Mouse (Mus musculus) CH12.LX (cell line): ENCODE results near the gene Btbd19. TPM values are rescaled to one million over a fixed set of nuclear protein-coding genes. Genes with fewer than 3 reads are reported as not detected.
A peak's percentile ranks its signal among the peaks of the same experiment; 100 is the strongest.

Source experiments
- DNase-seq: peaks from one replicate; pipeline ENCODE4 v3.0.0-alpha.2; 2013; ENCODE audit errors: extremely low read depth
- H3K27ac ChIP-seq: 2 replicates; pipeline ENCODE4 v1.5.1; 2012; ENCODE audit warnings: low read depth, mild to moderate bottlenecking, control low read depth, moderate library complexity; ENCODE audit not compliant: insufficient read depth
- H3K27me3 ChIP-seq: replicated peaks from 2 replicates; pipeline ENCODE3; 2012; ENCODE audit warnings: inconsistent platforms
- H3K36me3 ChIP-seq, 2 experiments: replicated peaks in 1 of 2; 2 replicates each; pipeline versions ENCODE3 to v1.6.1; 2012; ENCODE audit warnings: inconsistent platforms in 1 of 2, low read length in 1 of 2, mild to moderate bottlenecking in 1 of 2, mixed read lengths in 1 of 2, moderate library complexity in 1 of 2; ENCODE audit not compliant: control insufficient read depth in 1 of 2, insufficient read depth in 1 of 2
- H3K4me1 ChIP-seq, 2 experiments: 2 replicates each; pipeline ENCODE4 v1.6.1; 2012; ENCODE audit warnings: inconsistent platforms in 1 of 2, moderate library complexity in 1 of 2; ENCODE audit not compliant: insufficient read depth in 2 of 2, control insufficient read depth in 1 of 2
- H3K4me2 ChIP-seq: 2 replicates; pipeline ENCODE4 v1.6.1; 2012; ENCODE audit warnings: low read depth, mild to moderate bottlenecking, control low read depth; ENCODE audit not compliant: poor library complexity, insufficient read depth, severe bottlenecking
- H3K4me3 ChIP-seq, 3 experiments: fragments of 150-350 bp in 1 of 3; sonication (generic) in 1 of 3; replicated peaks in 1 of 3; 2 replicates each; pipeline versions ENCODE3 to v1.5.1; 2011 to 2012; ENCODE audit warnings: low read depth in 2 of 3, low read length in 2 of 3, mild to moderate bottlenecking in 2 of 3, moderate library complexity in 2 of 3, control low read depth in 1 of 3, improper control_type of control experiment in 1 of 3, inconsistent platforms in 1 of 3, mixed read lengths in 1 of 3; ENCODE audit not compliant: poor library complexity in 1 of 3
- H3K79me2 ChIP-seq: replicated peaks from 2 replicates; pipeline ENCODE4 v1.6.1; 2012; ENCODE audit warnings: mild to moderate bottlenecking, moderate library complexity; ENCODE audit not compliant: control insufficient read depth, poor library complexity, insufficient read depth, severe bottlenecking; ENCODE audit errors: extremely low read depth
- H3K9ac ChIP-seq: 2 replicates; pipeline ENCODE4 v1.6.1; 2012; ENCODE audit warnings: low read depth, mild to moderate bottlenecking, control low read depth, moderate library complexity; ENCODE audit not compliant: insufficient read depth
- H3K9me3 ChIP-seq: replicated peaks from 2 replicates; pipeline ENCODE3; 2012; ENCODE audit warnings: low read length, inconsistent platforms, mixed read lengths
- BHLHE40 ChIP-seq: IDR thresholded peaks from 2 replicates; pipeline ENCODE4 v1.6.1; 2011; ENCODE audit warnings: mild to moderate bottlenecking, low read depth, low read length, improper control_type of control experiment
- CHD2 ChIP-seq: IDR thresholded peaks from 2 replicates; pipeline ENCODE4 v1.6.1; 2011; ENCODE audit warnings: low read length, improper control_type of control experiment
- CTCF ChIP-seq, 2 experiments: IDR thresholded peaks in 1 of 2; conservative IDR thresholded peaks in 1 of 2; 2 replicates each; pipeline ENCODE4 v1.5.1; 2011 to 2012; ENCODE audit warnings: low read depth in 2 of 2, low read length in 2 of 2, improper control_type of control experiment in 1 of 2, inconsistent platforms in 1 of 2, mild to moderate bottlenecking in 1 of 2, moderate library complexity in 1 of 2
- ELF1 ChIP-seq: IDR thresholded peaks from 2 replicates; pipeline ENCODE4 v1.6.1; 2014; ENCODE audit warnings: low read depth, mild to moderate bottlenecking, inconsistent platforms, low read length, improper control_type of control experiment
- ETS1 ChIP-seq: conservative IDR thresholded peaks from 2 replicates; pipeline ENCODE4 v1.6.1; 2012; ENCODE audit warnings: low read depth, mild to moderate bottlenecking, inconsistent platforms, low read length, improper control_type of control experiment, moderate library complexity
- GABPA ChIP-seq: IDR thresholded peaks from 2 replicates; pipeline ENCODE4 v1.6.1; 2012; ENCODE audit warnings: low read depth, low read length, improper control_type of control experiment, inconsistent platforms; ENCODE audit not compliant: insufficient replicate concordance
- HCFC1 ChIP-seq: IDR thresholded peaks from 2 replicates; pipeline ENCODE4 v1.6.1; 2012; ENCODE audit warnings: low read depth, mild to moderate bottlenecking, inconsistent platforms, low read length, improper control_type of control experiment
- IRF4 ChIP-seq: IDR thresholded peaks from 2 replicates; pipeline ENCODE4 v1.6.1; 2014; ENCODE audit warnings: low read depth, mild to moderate bottlenecking, inconsistent platforms, low read length, improper control_type of control experiment
- JUN ChIP-seq: IDR thresholded peaks from 2 replicates; pipeline ENCODE4 v1.6.1; 2011; ENCODE audit warnings: low read depth, mild to moderate bottlenecking, low read length, improper control_type of control experiment, moderate library complexity; ENCODE audit not compliant: insufficient read depth
- JUND ChIP-seq: conservative IDR thresholded peaks from 2 replicates; pipeline ENCODE4 v1.6.1; 2011; ENCODE audit warnings: low read depth, low read length, improper control_type of control experiment
- KAT2A ChIP-seq: IDR thresholded peaks from 2 replicates; pipeline ENCODE4 v1.6.1; 2012; ENCODE audit warnings: low read length, improper control_type of control experiment, inconsistent platforms; ENCODE audit not compliant: insufficient replicate concordance
- MAFK ChIP-seq: IDR thresholded peaks from 2 replicates; pipeline ENCODE4 v1.6.1; 2011; ENCODE audit warnings: low read length, improper control_type of control experiment; ENCODE audit not compliant: insufficient replicate concordance
- MAX ChIP-seq: IDR thresholded peaks from 2 replicates; pipeline ENCODE4 v1.6.1; 2011; ENCODE audit warnings: low read length, improper control_type of control experiment
- MAZ ChIP-seq: IDR thresholded peaks from 2 replicates; pipeline ENCODE4 v1.6.1; 2012; ENCODE audit warnings: low read depth, mild to moderate bottlenecking, inconsistent platforms, low read length, improper control_type of control experiment, moderate library complexity
- MEF2A ChIP-seq: IDR thresholded peaks from 2 replicates; pipeline ENCODE4 v1.6.1; 2014; ENCODE audit warnings: low read depth, mild to moderate bottlenecking, inconsistent platforms, low read length, improper control_type of control experiment, borderline replicate concordance
- MXI1 ChIP-seq: IDR thresholded peaks from 2 replicates; pipeline ENCODE4 v1.6.1; 2011; ENCODE audit warnings: mild to moderate bottlenecking, low read depth, low read length, improper control_type of control experiment
- MYC ChIP-seq: IDR thresholded peaks from 2 replicates; pipeline ENCODE4 v1.6.1; 2011; ENCODE audit warnings: low read depth, mild to moderate bottlenecking, improper control_type of control experiment, low read length
- NELFE ChIP-seq: IDR thresholded peaks from 2 replicates; pipeline ENCODE4 v1.6.1; 2011; ENCODE audit warnings: low read depth, low read length, improper control_type of control experiment
- NRF1 ChIP-seq: IDR thresholded peaks from 2 replicates; pipeline ENCODE4 v1.6.1; 2014; ENCODE audit warnings: low read depth, mild to moderate bottlenecking, inconsistent platforms, low read length, improper control_type of control experiment, moderate library complexity
- PAX5 ChIP-seq: IDR thresholded peaks from 2 replicates; pipeline ENCODE4 v1.6.1; 2012; ENCODE audit warnings: low read length, inconsistent platforms, mixed read lengths
- POLR2A ChIP-seq: IDR thresholded peaks from 2 replicates; pipeline ENCODE4 v1.6.1; 2011; ENCODE audit warnings: low read depth, mild to moderate bottlenecking, improper control_type of control experiment, low read length
- RAD21 ChIP-seq: IDR thresholded peaks from 2 replicates; pipeline ENCODE4 v1.6.1; 2011; ENCODE audit warnings: low read depth, mild to moderate bottlenecking, low read length, improper control_type of control experiment, moderate library complexity
- RCOR1 ChIP-seq: conservative IDR thresholded peaks from 2 replicates; pipeline ENCODE4 v1.6.1; 2012; ENCODE audit warnings: low read depth, mild to moderate bottlenecking, inconsistent platforms, low read length, improper control_type of control experiment
- SIN3A ChIP-seq: IDR thresholded peaks from 2 replicates; pipeline ENCODE4 v1.6.1; 2012; ENCODE audit warnings: low read length, improper control_type of control experiment, inconsistent platforms
- SMC3 ChIP-seq: IDR thresholded peaks from 2 replicates; pipeline ENCODE4 v1.6.1; 2011; ENCODE audit warnings: low read depth, low read length, improper control_type of control experiment
- TBP ChIP-seq: conservative IDR thresholded peaks from 2 replicates; pipeline ENCODE4 v1.6.1; 2011; ENCODE audit warnings: low read depth, low read length, improper control_type of control experiment
- TCF12 ChIP-seq: IDR thresholded peaks from 2 replicates; pipeline ENCODE4 v1.6.1; 2014; ENCODE audit warnings: low read depth, mild to moderate bottlenecking, inconsistent platforms, low read length, improper control_type of control experiment
- USF1 ChIP-seq: IDR thresholded peaks from 2 replicates; pipeline ENCODE4 v1.6.1; 2014; ENCODE audit warnings: low read depth, mild to moderate bottlenecking, inconsistent platforms, low read length, improper control_type of control experiment
- USF2 ChIP-seq: conservative IDR thresholded peaks from 2 replicates; pipeline ENCODE4 v1.6.1; 2011; ENCODE audit warnings: low read depth, low read length, improper control_type of control experiment
- ZC3H11A ChIP-seq: IDR thresholded peaks from 2 replicates; pipeline ENCODE4 v1.6.1; 2012; ENCODE audit warnings: low read depth, mild to moderate bottlenecking, inconsistent platforms, low read length, improper control_type of control experiment
- dilution Hi-C: fragments of 300-500 bp; cut with MboI; formaldehyde crosslinking; loops from 2 replicates; pipeline ENCODE4 v1.14.3; 2020; ENCODE audit warnings: low sequenced_read_pairs; ENCODE audit not compliant: extremely low pct_unique_long_range_greater_than_20kb, extremely low pct_ligation_motif_present
- in situ Hi-C: fragments of 300-500 bp; cut with MboI; formaldehyde crosslinking; loops from 3 replicates; pipeline ENCODE4 v1.14.3; 2019; ENCODE audit warnings: low sequenced_read_pairs, low pct_ligation_motif_present, low pct_unique_long_range_greater_than_20kb, mixed read lengths
- polyA plus RNA-seq: library from polyadenylated mRNA; unstranded; fragments of >175 nt; gene quantifications from 2 replicates; pipeline ENCODE4 v1.2.1, GENCODE M21; 2012; ENCODE audit warnings: low read depth; ENCODE audit not compliant: insufficient read length
- total RNA-seq, 2 experiments: library from RNA; depleted of rRNA; stranded (reverse); fragments of 300-350 nt in 1 of 2; fragments of >200 nt in 1 of 2; gene quantifications; 2 replicates each; pipeline ENCODE4 v1.2.3; 2012 to 2014

Gene Btbd19
- total and polyA plus RNA-seq, 3 experiments: 31.5 to 51.1 (median 36.3) TPM

GRCm38 (mm10) chr4:117140613-117141012, 15.1 kb upstream of the Btbd19 start:
- TF ChIP-seq MAFK (no peak), BHLHE40 (no peak), JUN (no peak), USF1 (no peak), ZC3H11A (peak; percentile 5; the same call in 1 of the 2 replicates), RAD21 (peak; percentile 69), TBP (no peak), MEF2A (no peak), MYC (0 out of 2 replicates have a peak, but pooled peaks have one; percentile 26), SMC3 (peak; percentile 33), CTCF (conservative IDR thresholded peaks at IDR 0.05 in 1 of 2, IDR thresholded peaks at IDR 0.05 in 1 of 2; ENCODE audit: low read depth in 2 of 2, low read length in 2 of 2) (peak in 1 of 2 experiments; percentile 68; a peak in 2 of 4 replicates)
- no peak for DNase-seq
- no peaks in the 10 kb centered on the region for H3K36me3 ChIP-seq
- H3K79me2 ChIP-seq: no peaks in the 10 kb centered on the region
- H3K27me3 ChIP-seq: no peaks in the 10 kb centered on the region
- H3K4me3 ChIP-seq: no peak overlapping the region
- H3K9ac ChIP-seq: no peak overlapping the region
- H3K4me2 ChIP-seq: no peak overlapping the region
- H3K4me1 ChIP-seq: peaks cover 9 to 26% of the 10 kb centered on the region in 2 experiments
- no peak overlapping the region for H3K27ac ChIP-seq
- dilution Hi-C loops (no loop called here), in situ Hi-C loops (no loop called here)
- H3K9me3 ChIP-seq: no peaks in the 10 kb centered on the region

- Histone ChIP-seq H3K9me3 (no peaks in the 10 kb centered on the region), H3K4me1 (peaks cover 16 to 39% of the 10 kb centered on the region in 2 experiments), H3K79me2 (no peaks in the 10 kb centered on the region), H3K27me3 (no peaks in the 10 kb centered on the region), H3K4me3 (no peak overlapping the region), H3K4me2 (peak overlapping the region; percentile 55; the same call in 1 of the 2 replicates), H3K36me3 (no peaks in the 10 kb centered on the region), H3K27ac (peak overlapping the region; percentile 16), H3K9ac (no peak overlapping the region)
- dilution Hi-C loops: no loop called here
- DNase-seq: peak; percentile 74
- in situ Hi-C loops: loop anchor here (5.0 kb wide), 2 partner anchors 37 to 317 kb away; partner anchors contain the start of gene Hpdl
- no peak for TF ChIP-seq MAFK
- peak; percentile 56; the same call in 1 of the 2 replicates for TF ChIP-seq MAZ
- TF ChIP-seq CHD2: peak; percentile 42; the same call in 1 of the 2 replicates
- TF ChIP-seq MXI1: peak; percentile 97
- TF ChIP-seq MEF2A: peak; percentile 32; the same call in 1 of the 2 replicates
- TF ChIP-seq TBP: 0 out of 2 replicates have a peak, but pooled peaks have one; percentile 20
- TF ChIP-seq JUN: no peak
- TF ChIP-seq KAT2A: no peak
- peak; percentile 100 for TF ChIP-seq MYC
- TF ChIP-seq USF2: peak; percentile 74
- no peak for TF ChIP-seq RCOR1
- TF ChIP-seq MAX: peak; percentile 99
- peak; percentile 52 for TF ChIP-seq ZC3H11A
- TF ChIP-seq JUND: 0 out of 2 replicates have a peak, but pooled peaks have one; percentile 36
- TF ChIP-seq POLR2A: peak; percentile 40; the same call in 1 of the 2 replicates
- no peak for TF ChIP-seq NRF1
- TF ChIP-seq USF1: peak; percentile 83
- peak; percentile 79 to 97 for TF ChIP-seq CTCF (conservative IDR thresholded peaks at IDR 0.05 in 1 of 2, IDR thresholded peaks at IDR 0.05 in 1 of 2; ENCODE audit: low read depth in 2 of 2, low read length in 2 of 2)
- TF ChIP-seq TCF12: 0 out of 2 replicates have a peak, but pooled peaks have one; percentile 35
- no peak for TF ChIP-seq BHLHE40
- peak; percentile 21; the same call in 1 of the 2 replicates for TF ChIP-seq ETS1
- peak; percentile 43 for TF ChIP-seq HCFC1
- no peak for TF ChIP-seq ELF1
- TF ChIP-seq SMC3: peak; percentile 84
- peak; percentile 66; the same call in 1 of the 2 replicates for TF ChIP-seq NELFE
- TF ChIP-seq SIN3A: peak; percentile 92
- no peak for TF ChIP-seq PAX5
- TF ChIP-seq IRF4: peak; percentile 53; the same call in 1 of the 2 replicates
- TF ChIP-seq RAD21: peak; percentile 83
- TF ChIP-seq GABPA: no peak
Measured at GRCm38 (mm10) chr4:117139217-117139612, 13.7 kb upstream of the Btbd19 start.
